Mouse (Mus musculus) left cerebral cortex, postnatal 25 days (tissue): ENCODE measurements at regions not wholly inside any gene's neighbourhood (a gene's known extent, or its start where the extent isn't known, plus 50 kb on each side); places are given as distances from the start of the nearest gene placed in this dataset.
"Not testable (repeated sequence)": the region's sequence is repeated elsewhere in the genome, so short reads cannot be mapped to it uniquely, and the experiment has no call there.

Experiments
- DNase-seq, 2 experiments: peaks; one replicate each; pipeline ENCODE4 v3.0.0; 2022; ENCODE audit warnings: low spot score in 2 of 2, mixed read lengths in 1 of 2
- intact Hi-C: fragments of 180-260 bp; cut with DNase I; formaldehyde crosslinking; loops from one replicate; pipeline ENCODE4 v1.15.1; 2025

GRCm38 (mm10) chr10:51397016-51397415, 83.4 kb upstream of the Gm49339 start:
- DNase-seq: not testable (repeated sequence)
- intact Hi-C loops: loop anchor here (10.0 kb wide), 1 partner anchor 512 kb away; no protein-coding TSS in a partner anchor

DNA sequence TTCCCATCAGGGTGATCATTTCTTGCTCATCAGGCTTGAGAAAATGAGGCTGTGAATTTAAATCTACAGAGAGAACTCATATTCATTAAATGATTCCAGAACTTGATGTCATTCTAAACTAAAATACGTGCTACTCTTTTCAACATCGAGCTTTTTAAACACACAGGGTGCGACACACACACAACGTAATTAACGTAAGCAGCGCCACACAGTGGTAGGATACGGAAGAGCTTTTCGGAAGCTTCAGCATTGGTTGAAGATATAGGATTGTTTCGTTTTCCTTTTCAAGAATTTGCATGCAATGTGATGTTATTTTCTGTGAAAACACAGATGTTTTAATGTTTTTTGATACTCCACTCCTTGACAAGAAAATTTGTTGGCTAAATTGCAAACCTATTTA, 75.3 kb upstream of the Gm49339 start:
- intact Hi-C loops: loop anchor here (2.0 to 5.0 kb wide), 2 partner anchors 498 to 704 kb away; no protein-coding TSS in a partner anchor
- peak; percentile 64 to 67 for DNase-seq

- DNase-seq: no peak
- intact Hi-C loops: no loop called here
Measured at GRCm38 (mm10) chr10:51412795-51413194, 67.6 kb upstream of the Gm49339 start.

GRCm38 (mm10) chr10:51414512-51414911, 65.9 kb upstream of the Gm49339 start:
- intact Hi-C loops: no loop called here
- DNase-seq: no peak

DNA sequence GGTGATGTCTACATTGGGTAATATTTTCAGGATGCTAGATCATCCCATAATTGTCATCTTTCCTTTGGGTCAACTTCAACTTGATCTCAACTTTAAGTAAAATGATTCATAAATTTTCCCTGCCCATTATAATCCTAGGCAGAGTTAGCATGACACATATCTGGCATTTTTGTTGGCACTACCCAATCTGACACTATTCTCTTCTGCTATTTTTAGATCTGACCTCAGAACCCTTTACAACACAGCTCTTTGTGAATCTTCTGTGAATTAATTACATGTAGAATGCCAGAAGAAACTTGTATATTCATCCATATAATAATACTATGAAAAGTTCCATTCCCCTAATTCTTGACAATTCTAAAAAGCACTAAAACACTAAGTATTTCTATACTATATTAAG, 63.7 kb upstream of the Gm49339 start:
- DNase-seq: no peak
- intact Hi-C loops: no loop called here

DNA sequence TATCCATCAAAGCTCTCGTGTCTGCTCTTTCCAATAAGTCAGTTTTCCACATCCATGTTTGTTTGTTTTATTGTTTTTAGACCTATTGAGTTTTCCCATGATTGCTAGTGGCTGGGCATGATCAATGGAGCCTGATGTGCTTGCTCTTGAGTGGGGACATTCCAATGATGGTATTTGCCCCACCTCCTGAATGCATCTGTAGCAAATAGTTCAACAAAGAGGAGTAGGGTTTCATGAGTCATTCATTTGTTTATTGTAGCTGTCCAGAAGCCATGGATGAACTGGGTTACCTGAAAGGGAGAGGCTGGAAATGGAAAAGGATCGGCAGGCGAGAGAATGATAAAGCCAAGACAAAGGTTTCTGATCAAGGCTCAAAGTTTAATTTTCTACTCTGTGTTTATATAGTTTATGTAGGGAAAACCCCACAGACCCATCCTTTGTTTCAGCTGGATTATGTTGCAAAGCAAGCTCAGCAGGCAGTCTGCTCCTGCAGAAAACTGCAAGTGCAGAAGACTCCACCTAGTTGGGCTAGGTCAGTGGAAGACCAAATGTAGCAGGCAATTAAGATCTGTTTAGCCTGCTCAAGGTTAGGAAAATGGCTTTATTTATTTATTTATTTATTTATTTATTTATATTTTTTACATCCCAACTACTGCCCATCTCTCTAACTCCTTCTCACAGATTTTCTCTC, 63.0 kb upstream of the Gm49339 start:
- intact Hi-C loops: no loop called here
- no peak for DNase-seq

- no peak for DNase-seq
- intact Hi-C loops: no loop called here
Measured at GRCm38 (mm10) chr10:51418550-51418949, 61.9 kb upstream of the Gm49339 start.

DNA sequence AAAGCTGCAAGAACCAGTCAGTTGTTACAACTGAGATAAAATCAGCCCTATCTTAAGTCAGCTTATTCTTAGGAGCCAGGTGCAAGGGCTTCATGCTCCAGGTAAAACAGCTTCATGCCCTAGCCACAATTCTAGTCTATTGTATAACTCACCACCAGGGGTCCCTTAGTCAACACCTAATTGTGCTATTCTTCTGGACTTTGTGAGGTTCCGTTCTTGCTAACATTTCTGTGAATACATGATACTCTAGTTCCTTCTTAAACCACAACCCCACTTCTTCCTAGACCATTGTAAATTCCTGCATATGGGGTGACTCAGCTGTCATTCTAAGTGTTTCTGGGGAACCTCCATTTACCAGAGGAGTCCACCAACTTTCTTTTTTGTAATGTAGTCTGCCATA, 57.9 kb upstream of the Gm49339 start:
- intact Hi-C loops: no loop called here

More for the DNA sequence above, 57.9 kb upstream of the Gm49339 start:
- DNase-seq: no peak
